Mouse (Mus musculus): ENCODE results near the gene Ints12. TPM values are rescaled to one million over a fixed set of nuclear protein-coding genes. Genes with fewer than 3 reads are reported as not detected.

Gene Ints12
- 10 to 100 TPM; 43.4 to 44.7 TPM for total RNA-seq (2023)

GRCm38 (mm10) chr3:133091664-133092273, at the start of gene Ints12, which contains the start of gene Gstcd:
TSS of gene Ints12 (plus strand) at chr3:133091840.
TSS of gene Gstcd (minus strand) at chr3:133092033.

Other genes starting within 250 kb of the Ints12 start
- gene Npnt, start 141.5 kb upstream of the Ints12 start, total RNA-seq (2023): under 1 TPM; 0.15 to 0.47 TPM
- 1 to 10 TPM; 9.5 to 10.0 TPM for gene Gstcd, start 193 bp downstream of the Ints12 start, total RNA-seq (2023)
- not detected for gene Arhgef38, start 143.1 kb downstream of the Ints12 start, total RNA-seq (2023)
- 10 to 100 TPM; 15.0 to 15.3 TPM for gene Ppa2, start 218.3 kb downstream of the Ints12 start, total RNA-seq (2023)

All from neutrophil, adult 59 days (primary cell).